Mouse (Mus musculus) testis, postnatal 14 days (tissue): Measurements from ENCODE around the gene Rasd2.

Experiments used
- DNase-seq: peaks from one replicate; pipeline ENCODE4 v3.0.0; 2021; ENCODE audit warnings: low spot score

Rasd2 gene

DNA sequence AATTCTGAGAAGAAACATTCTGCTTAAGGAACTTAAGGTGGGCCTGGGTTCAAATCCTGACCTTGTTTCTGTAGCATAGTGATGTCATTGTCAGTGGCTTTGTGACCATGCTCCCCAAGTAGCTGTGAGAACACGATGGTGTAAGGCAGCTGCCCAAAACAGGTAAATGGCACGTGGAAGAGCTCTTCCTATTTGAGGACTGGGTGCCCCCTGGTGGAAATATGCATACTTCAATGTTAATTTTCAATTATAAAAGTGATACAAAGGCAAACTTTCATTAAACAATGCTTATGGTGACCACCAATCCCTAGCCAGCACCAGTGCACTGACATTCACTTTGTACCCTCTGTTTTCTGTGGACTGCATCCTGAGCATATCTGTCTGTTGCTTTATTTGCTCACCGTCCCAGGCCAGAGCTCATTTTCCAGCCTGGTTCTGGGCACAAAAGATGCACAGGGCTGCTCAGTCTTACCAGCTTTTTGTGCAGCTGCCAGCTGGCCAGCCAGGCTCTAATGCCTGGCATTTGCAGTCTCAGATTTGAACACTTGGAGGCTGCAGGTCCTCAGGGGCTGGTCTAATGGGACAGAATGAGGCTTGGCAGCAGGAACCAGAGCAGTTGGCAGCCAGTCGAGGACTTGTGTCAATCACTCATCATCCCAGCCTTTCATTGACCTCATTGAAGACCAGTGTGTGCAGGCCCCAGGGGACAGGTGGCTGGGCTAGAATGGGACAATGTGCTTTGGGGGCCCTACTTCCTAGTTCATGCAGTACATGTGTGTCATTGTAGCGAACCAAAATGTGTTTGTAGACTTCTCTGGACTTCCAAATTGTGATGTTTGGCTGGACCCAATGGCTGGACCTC, 6.4 kb downstream of the Rasd2 start:
- DNase-seq = no peak

GRCm38 (mm10) chr8:75222665-75223064, 8.9 kb downstream of the Rasd2 start:
- DNase-seq = no peak

DNA sequence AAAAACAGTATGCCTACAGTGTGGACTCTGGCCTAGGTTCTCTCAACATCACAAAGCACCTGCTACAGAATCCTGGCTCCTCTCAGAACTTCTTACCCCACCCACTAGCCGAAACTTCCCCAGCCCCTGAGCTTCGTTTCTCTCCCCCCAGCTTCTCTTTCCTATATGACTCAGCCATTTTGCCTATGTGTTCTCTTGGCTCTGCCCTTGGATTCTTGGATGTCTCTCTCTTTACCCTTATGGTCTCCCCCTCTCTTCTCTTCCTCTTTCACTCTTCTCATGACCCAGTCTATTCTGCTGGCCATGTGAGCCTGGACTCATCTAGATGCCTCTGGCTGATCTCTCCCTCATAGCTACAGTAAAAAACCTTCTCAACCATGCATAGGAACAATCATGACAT, 13.0 kb downstream of the Rasd2 start:
- no peak for DNase-seq

- no peak for DNase-seq
These were observed 20.3 kb downstream of the Rasd2 start for GRCm38 (mm10) chr8:75233915-75234554.

DNA sequence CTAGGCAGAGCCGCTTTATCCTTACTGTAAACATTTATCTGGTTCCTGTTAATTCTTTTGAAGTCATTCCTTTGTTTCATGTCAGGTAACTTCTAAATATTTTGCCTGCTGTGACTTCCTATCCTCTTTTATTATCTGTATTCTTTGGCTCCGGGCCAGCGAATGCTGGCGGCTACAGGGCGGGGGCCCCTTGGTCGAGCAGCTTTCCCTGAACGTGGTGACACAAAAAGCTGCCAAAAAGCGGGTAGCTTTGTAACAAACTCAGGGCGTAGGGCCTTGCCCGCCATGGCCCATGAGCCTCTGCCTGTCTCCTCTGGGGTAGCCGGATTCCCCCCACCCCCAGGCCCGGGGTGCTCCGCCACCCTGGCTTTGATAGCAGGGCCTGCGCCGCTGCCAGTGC, 33.6 kb downstream of the Rasd2 start:
- no peak for DNase-seq

DNA sequence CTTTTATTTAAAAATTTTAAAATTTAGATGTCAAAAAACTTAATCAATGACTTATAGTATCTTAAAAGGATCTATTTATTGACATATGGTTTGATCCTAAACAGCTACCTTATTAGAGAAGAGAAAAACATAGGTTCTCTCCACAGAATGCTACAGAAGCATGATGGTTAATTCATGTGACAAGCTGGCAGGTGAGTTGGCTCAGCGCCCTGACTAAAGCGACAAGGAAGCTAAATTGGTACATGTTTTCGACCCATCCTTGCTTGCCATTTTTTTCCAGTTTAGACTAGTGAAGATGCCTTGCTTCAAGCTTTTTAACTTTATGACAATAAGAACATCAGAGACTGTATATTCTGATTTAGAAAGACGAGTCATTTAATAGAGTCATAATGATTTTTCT, 35.4 kb downstream of the Rasd2 start:
- DNase-seq = no peak

DNA sequence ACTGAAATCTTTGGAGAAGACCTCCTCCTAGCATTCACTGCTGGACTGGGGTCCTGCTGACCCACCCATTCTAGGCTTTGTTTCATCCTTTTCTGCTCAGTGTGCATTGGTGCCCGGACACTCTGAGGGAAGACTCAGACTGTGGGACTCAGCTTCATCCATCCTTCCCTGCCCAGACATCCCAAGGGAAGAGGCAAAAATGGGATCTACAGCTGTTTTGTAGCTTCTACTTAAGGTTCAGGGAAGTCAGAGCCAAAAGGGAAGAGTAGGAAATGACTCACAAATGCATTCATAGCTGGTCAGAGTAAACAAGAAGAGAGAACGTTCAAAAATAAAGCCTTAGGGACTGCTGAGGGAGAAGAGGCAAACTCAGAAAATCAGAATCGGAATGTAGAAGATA, 40.3 kb downstream of the Rasd2 start:
- no peak for DNase-seq

DNA sequence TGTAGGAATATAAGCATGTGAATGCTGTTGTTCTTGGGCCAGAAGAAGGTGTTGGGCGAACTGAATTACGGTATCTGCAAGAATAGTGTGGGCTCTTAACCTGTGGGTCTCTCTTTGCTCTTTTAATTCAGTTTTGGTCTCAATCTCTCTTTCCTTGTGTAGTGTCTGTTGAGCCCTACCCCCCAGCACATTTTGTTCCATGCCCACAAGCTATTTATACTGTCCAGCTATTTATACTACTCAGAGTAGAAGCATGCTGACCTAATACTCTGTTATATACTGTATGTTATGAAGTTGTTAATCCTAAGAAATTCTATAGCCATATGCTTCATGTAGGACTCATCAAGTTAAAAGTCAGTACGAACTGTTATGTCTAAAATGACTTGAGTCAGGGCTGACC, 41.9 kb downstream of the Rasd2 start:
- DNase-seq = no peak

DNA sequence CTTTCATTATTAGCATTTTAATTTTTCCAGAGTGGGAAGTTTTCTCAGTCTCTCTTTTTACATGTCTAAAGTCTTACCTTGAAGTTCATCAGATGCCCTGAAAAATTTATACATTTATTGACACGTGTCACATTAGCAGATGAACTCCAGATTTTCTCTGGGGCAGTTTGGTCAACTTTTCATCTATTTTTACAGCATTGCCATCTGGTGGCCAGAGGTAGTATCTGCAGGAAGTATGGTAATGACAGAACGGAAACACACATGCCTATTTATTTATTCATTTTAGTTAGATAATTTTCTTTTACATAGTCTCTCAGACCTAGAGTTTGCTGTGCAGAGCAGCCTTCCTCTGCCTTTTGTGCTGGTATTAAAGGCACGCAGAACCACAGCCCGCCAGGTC, 58.4 kb downstream of the Rasd2 start:
- no peak for DNase-seq
